Mouse (Mus musculus): ENCODE measurements around the gene Irf9. TPM values are rescaled to one million over a fixed set of nuclear protein-coding genes. Genes with fewer than 3 reads are reported as not detected.

Gene Irf9
- polyA plus RNA-seq (2014; fragmentation: Nextera tagmentation; extraction: Ambion mirVana) = 5.9 and 6.7 TPM in 2 replicates

- no peak for DNase-seq (ENCODE audit: low spot score)
- Histone ChIP-seq H3K4me1 (ENCODE audit: control insufficient read depth, insufficient read depth, low read length) (no peaks in the 10 kb centered on the region), H3K4me2 (ENCODE audit: low read depth, severe bottlenecking) (peak within 1 kb of the TSS; percentile 32; the same call in 1 of the 2 replicates), H3K9me3 (ENCODE audit: control insufficient read depth, low read length) (no peaks in the 10 kb centered on the region), H3K27me3 (ENCODE audit: control insufficient read depth, insufficient read depth, low read length) (no peaks in the 10 kb centered on the region), H3K27ac (replicated peaks; ENCODE audit: low read depth, low read length) (0 out of 2 replicates have a peak within 1 kb of the TSS, but pooled peaks have one; percentile 16), H3K4me3 (ENCODE audit: low read depth, low read length) (peak within 1 kb of the TSS; percentile 10), H3K9ac (ENCODE audit: low read length) (peak within 1 kb of the TSS; percentile 38; the same call in 1 of the 2 replicates), H3K36me3 (ENCODE audit: control insufficient read depth, insufficient read depth, low read length) (peaks cover 22% of the 10 kb centered on the region)
- 82% methylated on average over 7 of the region's 7 CpGs for WGBS
- ATAC-seq (ENCODE audit: insufficient number of reproducible peaks, low FRiP score, low TSS enrichment, low read depth) = no peak
Measured at GRCm38 (mm10) chr14:55603271-55603632, at the start of gene Irf9. TSS of gene Irf9 (plus strand) at chr14:55603571.

- no peak overlapping the region for H3K4me2 ChIP-seq (ENCODE audit: low read depth, severe bottlenecking)
- H3K4me1 ChIP-seq (ENCODE audit: control insufficient read depth, insufficient read depth, low read length) = no peaks in the 10 kb centered on the region
- no peak overlapping the region for H3K4me3 ChIP-seq (ENCODE audit: low read depth, low read length)
- no peak overlapping the region for H3K9ac ChIP-seq (ENCODE audit: low read length)
- ATAC-seq (ENCODE audit: insufficient number of reproducible peaks, low FRiP score, low TSS enrichment, low read depth) = no peak
- H3K36me3 ChIP-seq (ENCODE audit: control insufficient read depth, insufficient read depth, low read length) = no peaks in the 10 kb centered on the region
- no peaks in the 10 kb centered on the region for H3K9me3 ChIP-seq (ENCODE audit: control insufficient read depth, low read length)
- H3K27ac ChIP-seq (replicated peaks; ENCODE audit: low read depth, low read length) = no peak overlapping the region
- H3K27me3 ChIP-seq (ENCODE audit: control insufficient read depth, insufficient read depth, low read length) = no peaks in the 10 kb centered on the region
- no peak for DNase-seq (ENCODE audit: low spot score)
Measured at GRCm38 (mm10) chr14:55554635-55555034, 48.7 kb upstream of the Irf9 start.

- H3K27me3 ChIP-seq (ENCODE audit: control insufficient read depth, insufficient read depth, low read length) = no peaks in the 10 kb centered on the region
- WGBS = 85% methylated on average over 3 of the region's 3 CpGs
- no peaks in the 10 kb centered on the region for H3K9me3 ChIP-seq (ENCODE audit: control insufficient read depth, low read length)
- DNase-seq (ENCODE audit: low spot score) = no peak
- H3K4me1 ChIP-seq (ENCODE audit: control insufficient read depth, insufficient read depth, low read length) = no peaks in the 10 kb centered on the region
- no peak overlapping the region for H3K9ac ChIP-seq (ENCODE audit: low read length)
- H3K36me3 ChIP-seq (ENCODE audit: control insufficient read depth, insufficient read depth, low read length) = no peaks in the 10 kb centered on the region
- H3K4me3 ChIP-seq (ENCODE audit: low read depth, low read length) = no peak overlapping the region
- ATAC-seq (ENCODE audit: insufficient number of reproducible peaks, low FRiP score, low TSS enrichment, low read depth) = no peak
- H3K4me2 ChIP-seq (ENCODE audit: low read depth, severe bottlenecking) = no peak overlapping the region
- no peak overlapping the region for H3K27ac ChIP-seq (replicated peaks; ENCODE audit: low read depth, low read length)
Measured at GRCm38 (mm10) chr14:55555788-55556187, 47.6 kb upstream of the Irf9 start.

GRCm38 (mm10) chr14:55557003-55557402 is 46.4 kb upstream of the Irf9 start:
- Histone ChIP-seq H3K4me3 (ENCODE audit: low read depth, low read length) (no peak overlapping the region), H3K4me1 (ENCODE audit: control insufficient read depth, insufficient read depth, low read length) (peaks cover 4% of the 10 kb centered on the region; the same call in 1 of the 2 replicates), H3K27ac (replicated peaks; ENCODE audit: low read depth, low read length) (no peak overlapping the region), H3K4me2 (ENCODE audit: low read depth, severe bottlenecking) (no peak overlapping the region), H3K9me3 (ENCODE audit: control insufficient read depth, low read length) (no peaks in the 10 kb centered on the region), H3K27me3 (ENCODE audit: control insufficient read depth, insufficient read depth, low read length) (no peaks in the 10 kb centered on the region), H3K36me3 (ENCODE audit: control insufficient read depth, insufficient read depth, low read length) (no peaks in the 10 kb centered on the region), H3K9ac (ENCODE audit: low read length) (no peak overlapping the region)
- 24% methylated on average over 5 of the region's 5 CpGs for WGBS
- peak; percentile 77 for DNase-seq (ENCODE audit: low spot score)
- no peak for ATAC-seq (ENCODE audit: insufficient number of reproducible peaks, low FRiP score, low TSS enrichment, low read depth)

- no peak for ATAC-seq (ENCODE audit: insufficient number of reproducible peaks, low FRiP score, low TSS enrichment, low read depth)
Measured at GRCm38 (mm10) chr14:55557587-55557986, 45.8 kb upstream of the Irf9 start.

GRCm38 (mm10) chr14:55558740-55559448 is 44.5 kb upstream of the Irf9 start:
- peak overlapping the region; percentile 55 for H3K4me3 ChIP-seq (ENCODE audit: low read depth, low read length)
- H3K4me2 ChIP-seq (ENCODE audit: low read depth, severe bottlenecking) = peak overlapping the region; percentile 50; the same call in 1 of the 2 replicates
- peaks cover 4% of the 10 kb centered on the region; the same call in 1 of the 2 replicates for H3K4me1 ChIP-seq (ENCODE audit: control insufficient read depth, insufficient read depth, low read length)
- H3K9ac ChIP-seq (ENCODE audit: low read length) = no peak overlapping the region
- ATAC-seq (ENCODE audit: insufficient number of reproducible peaks, low FRiP score, low TSS enrichment, low read depth) (no peak), DNase-seq (ENCODE audit: low spot score) (no peak)
- 59% methylated on average over 6 of the region's 6 CpGs for WGBS
- no peak overlapping the region for H3K27ac ChIP-seq (replicated peaks; ENCODE audit: low read depth, low read length)
- no peaks in the 10 kb centered on the region for H3K9me3 ChIP-seq (ENCODE audit: control insufficient read depth, low read length)
- no peaks in the 10 kb centered on the region for H3K27me3 ChIP-seq (ENCODE audit: control insufficient read depth, insufficient read depth, low read length)
- no peaks in the 10 kb centered on the region for H3K36me3 ChIP-seq (ENCODE audit: control insufficient read depth, insufficient read depth, low read length)

More at GRCm38 (mm10) chr14:55557587-55557986, 45.8 kb upstream of the Irf9 start:
- Histone ChIP-seq H3K4me2 (ENCODE audit: low read depth, severe bottlenecking) (no peak overlapping the region), H3K9ac (ENCODE audit: low read length) (no peak overlapping the region), H3K4me1 (ENCODE audit: control insufficient read depth, insufficient read depth, low read length) (peaks cover 4% of the 10 kb centered on the region; the same call in 1 of the 2 replicates), H3K4me3 (ENCODE audit: low read depth, low read length) (no peak overlapping the region), H3K27me3 (ENCODE audit: control insufficient read depth, insufficient read depth, low read length) (no peaks in the 10 kb centered on the region), H3K27ac (replicated peaks; ENCODE audit: low read depth, low read length) (no peak overlapping the region), H3K36me3 (ENCODE audit: control insufficient read depth, insufficient read depth, low read length) (no peaks in the 10 kb centered on the region), H3K9me3 (ENCODE audit: control insufficient read depth, low read length) (no peaks in the 10 kb centered on the region)
- 94% methylated on average over 3 of the region's 3 CpGs for WGBS
- DNase-seq (ENCODE audit: low spot score) = no peak

- H3K9me3 ChIP-seq (ENCODE audit: control insufficient read depth, low read length) = no peaks in the 10 kb centered on the region
- under 1% methylated on average over 27 of the region's 27 CpGs for WGBS
Measured at GRCm38 (mm10) chr14:55559799-55560201, 43.6 kb upstream of the Irf9 start, which contains the start of gene Dcaf11. TSS of gene Dcaf11 (plus strand) at chr14:55560006.

GRCm38 (mm10) chr14:55560202-55561073 is 42.9 kb upstream of the Irf9 start, which contains the start of gene A730061H03Rik:
TSS of gene A730061H03Rik (minus strand) at chr14:55560406.
- H3K27ac ChIP-seq (replicated peaks; ENCODE audit: low read depth, low read length) = peak within 1 kb of the TSS; percentile 86
- H3K4me2 ChIP-seq (ENCODE audit: low read depth, severe bottlenecking) = peak within 1 kb of the TSS; percentile 62
- under 1% methylated on average over 50 of the region's 51 CpGs for WGBS
- peaks cover 4% of the 10 kb centered on the region; the same call in 1 of the 2 replicates for H3K4me1 ChIP-seq (ENCODE audit: control insufficient read depth, insufficient read depth, low read length)
- ATAC-seq (ENCODE audit: insufficient number of reproducible peaks, low FRiP score, low TSS enrichment, low read depth) (peak; percentile 97), DNase-seq (ENCODE audit: low spot score) (peak; percentile 98)
- no peaks in the 10 kb centered on the region for H3K36me3 ChIP-seq (ENCODE audit: control insufficient read depth, insufficient read depth, low read length)
- peak within 1 kb of the TSS; percentile 55 for H3K4me3 ChIP-seq (ENCODE audit: low read depth, low read length)
- H3K27me3 ChIP-seq (ENCODE audit: control insufficient read depth, insufficient read depth, low read length) = no peaks in the 10 kb centered on the region
- H3K9me3 ChIP-seq (ENCODE audit: control insufficient read depth, low read length) = no peaks in the 10 kb centered on the region
- H3K9ac ChIP-seq (ENCODE audit: low read length) = peak within 1 kb of the TSS; percentile 62

More at GRCm38 (mm10) chr14:55559799-55560201, 43.6 kb upstream of the Irf9 start, which contains the start of gene Dcaf11:
- Histone ChIP-seq H3K27ac (replicated peaks; ENCODE audit: low read depth, low read length) (peak within 1 kb of the TSS; percentile 86), H3K4me1 (ENCODE audit: control insufficient read depth, insufficient read depth, low read length) (peaks cover 4% of the 10 kb centered on the region; the same call in 1 of the 2 replicates), H3K9ac (ENCODE audit: low read length) (peak within 1 kb of the TSS; percentile 62), H3K27me3 (ENCODE audit: control insufficient read depth, insufficient read depth, low read length) (no peaks in the 10 kb centered on the region), H3K4me2 (ENCODE audit: low read depth, severe bottlenecking) (peak within 1 kb of the TSS; percentile 62), H3K36me3 (ENCODE audit: control insufficient read depth, insufficient read depth, low read length) (no peaks in the 10 kb centered on the region), H3K4me3 (ENCODE audit: low read depth, low read length) (peak within 1 kb of the TSS; percentile 55)
- DNase-seq (ENCODE audit: low spot score) = peak; percentile 93
- peak; percentile 86 for ATAC-seq (ENCODE audit: insufficient number of reproducible peaks, low FRiP score, low TSS enrichment, low read depth)
